Mouse (Mus musculus) neural tube, embryonic 10.5 days (tissue): Measurements from ENCODE around the gene Ankrd9.

Source experiments
- DNase-seq: peaks from one replicate; pipeline ENCODE4 v3.0.0-alpha.2; 2017; ENCODE audit warnings: low spot score; ENCODE audit errors: extremely low spot score

Ankrd9 gene

GRCm38 (mm10) chr12:110965500-110965899 lies 13.3 kb downstream of the Ankrd9 start:
- no peak for DNase-seq

- no peak for DNase-seq
Observed at GRCm38 (mm10) chr12:110961973-110962372, 16.9 kb downstream of the Ankrd9 start.

- no peak for DNase-seq
Observed at GRCm38 (mm10) chr12:110954351-110954991, 24.4 kb downstream of the Ankrd9 start.

- no peak for DNase-seq
Observed at GRCm38 (mm10) chr12:110953900-110954299, 24.9 kb downstream of the Ankrd9 start.

GRCm38 (mm10) chr12:110953443-110953842 lies 25.4 kb downstream of the Ankrd9 start:
- DNase-seq, result no peak

GRCm38 (mm10) chr12:110952628-110953385 lies 26.0 kb downstream of the Ankrd9 start:
- no peak for DNase-seq

GRCm38 (mm10) chr12:110951236-110951635 lies 27.6 kb downstream of the Ankrd9 start:
- DNase-seq, result no peak

GRCm38 (mm10) chr12:110950151-110950550 lies 28.7 kb downstream of the Ankrd9 start:
- no peak for DNase-seq

GRCm38 (mm10) chr12:110949410-110949809 lies 29.4 kb downstream of the Ankrd9 start:
- no peak for DNase-seq

- DNase-seq, result no peak
Observed at GRCm38 (mm10) chr12:110948910-110949201, 30.0 kb downstream of the Ankrd9 start.

- no peak for DNase-seq
Observed at GRCm38 (mm10) chr12:110948082-110948909, 30.5 kb downstream of the Ankrd9 start.

- DNase-seq, result no peak
Observed at GRCm38 (mm10) chr12:110946216-110946615, 32.6 kb downstream of the Ankrd9 start.

- no peak for DNase-seq
Observed at GRCm38 (mm10) chr12:110940869-110941268, 38.0 kb downstream of the Ankrd9 start.

GRCm38 (mm10) chr12:110939385-110939784 lies 39.5 kb downstream of the Ankrd9 start:
- no peak for DNase-seq

GRCm38 (mm10) chr12:110937496-110937895 lies 41.3 kb downstream of the Ankrd9 start:
- no peak for DNase-seq

- peak; percentile 65 for DNase-seq
Observed at GRCm38 (mm10) chr12:110935983-110936620, 42.7 kb downstream of the Ankrd9 start.

- no peak for DNase-seq
Observed at GRCm38 (mm10) chr12:110932820-110933219, 46.0 kb downstream of the Ankrd9 start.
